Mouse (Mus musculus) right cerebral cortex, postnatal 25 days (tissue): ENCODE measurements at regions not wholly inside any gene's neighbourhood (a gene's known extent, or its start where the extent isn't known, plus 50 kb on each side); places are given as distances from the start of the nearest gene placed in this dataset.

Experiments
- DNase-seq: peaks from one replicate; pipeline ENCODE4 v3.0.0; 2022

DNA sequence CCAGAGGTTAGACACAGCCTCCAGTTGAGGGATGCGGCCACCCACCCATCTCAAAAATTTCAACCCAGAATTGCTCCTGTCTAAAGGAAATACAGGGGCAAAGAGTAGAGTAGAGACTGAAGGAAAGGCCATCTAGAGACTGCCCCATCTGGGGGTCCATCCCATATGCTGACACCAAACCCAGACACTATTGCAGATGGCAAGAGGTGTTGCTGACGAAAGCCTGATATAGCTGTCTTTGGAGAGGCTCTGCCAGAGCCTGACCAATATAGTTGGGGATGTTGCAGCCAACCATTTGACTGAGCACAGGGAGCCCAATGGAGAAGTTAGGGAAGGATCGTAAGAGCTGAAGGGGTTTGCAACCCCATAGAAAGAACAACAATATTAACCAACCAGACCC lies 141.6 kb upstream of the Reg3b start:
- no peak for DNase-seq

DNA sequence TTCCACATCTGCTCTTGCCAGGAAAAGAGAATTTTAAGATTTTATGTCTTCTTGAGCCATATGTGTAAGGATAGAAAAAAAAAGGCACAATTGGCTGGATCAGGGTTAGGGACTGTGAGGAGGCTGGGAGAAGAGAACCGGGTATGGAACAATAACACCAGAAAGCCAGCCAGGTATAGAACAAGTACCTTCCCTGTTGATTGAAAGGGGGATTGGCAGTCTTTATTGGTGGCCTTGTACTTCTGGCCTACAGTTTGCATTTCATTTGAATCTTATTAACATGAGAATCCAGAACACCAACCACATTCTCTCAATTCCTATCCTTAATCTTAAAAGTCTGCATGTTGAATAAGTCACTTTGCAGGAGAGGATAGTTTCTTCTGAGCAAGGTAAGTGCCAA lies 126.1 kb upstream of the Reg3b start:
- no peak for DNase-seq

GRCm38 (mm10) chr6:78245010-78245409 lies 125.4 kb upstream of the Reg3b start:
- no peak for DNase-seq

DNA sequence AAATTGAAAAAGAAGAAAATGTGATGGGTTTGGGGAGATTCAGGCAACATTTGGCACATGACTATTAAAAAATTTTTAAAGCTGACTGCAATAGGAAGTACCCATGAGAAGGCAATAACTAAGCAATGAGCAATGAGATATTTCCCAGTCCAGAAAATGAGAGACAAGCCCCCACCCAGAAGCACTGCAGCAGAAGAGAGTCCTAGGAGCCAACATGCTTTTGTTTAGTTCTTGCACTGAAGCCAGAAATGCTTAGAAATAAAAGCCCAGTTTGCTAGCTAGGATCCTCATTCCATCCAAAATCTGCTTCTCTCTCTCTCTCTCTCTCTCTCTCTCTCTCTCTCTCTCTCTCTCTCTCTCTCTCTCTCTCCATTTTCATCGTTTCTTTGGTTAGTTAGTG lies 120.4 kb upstream of the Reg3b start:
- DNase-seq = no peak

DNA sequence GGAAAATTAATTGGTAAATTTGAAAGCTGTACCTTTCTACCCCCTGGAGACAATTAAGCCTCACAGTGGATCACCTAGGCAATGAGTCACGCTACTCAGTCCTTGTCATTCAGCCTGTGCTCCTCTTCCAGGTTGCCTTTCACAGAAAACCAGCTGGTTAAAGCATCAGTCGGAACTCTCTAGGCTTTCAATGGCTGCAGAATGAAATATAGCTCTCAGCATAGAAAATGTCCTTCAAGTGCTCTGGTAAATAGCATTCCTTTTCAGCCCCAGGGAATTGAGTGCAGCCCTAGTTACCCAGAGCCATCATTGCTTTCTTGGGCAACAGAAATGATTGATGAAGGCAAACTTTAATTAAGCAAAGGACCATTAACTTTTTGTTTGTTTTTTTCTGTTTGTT lies 119.9 kb upstream of the Reg3b start:
- no peak for DNase-seq

DNA sequence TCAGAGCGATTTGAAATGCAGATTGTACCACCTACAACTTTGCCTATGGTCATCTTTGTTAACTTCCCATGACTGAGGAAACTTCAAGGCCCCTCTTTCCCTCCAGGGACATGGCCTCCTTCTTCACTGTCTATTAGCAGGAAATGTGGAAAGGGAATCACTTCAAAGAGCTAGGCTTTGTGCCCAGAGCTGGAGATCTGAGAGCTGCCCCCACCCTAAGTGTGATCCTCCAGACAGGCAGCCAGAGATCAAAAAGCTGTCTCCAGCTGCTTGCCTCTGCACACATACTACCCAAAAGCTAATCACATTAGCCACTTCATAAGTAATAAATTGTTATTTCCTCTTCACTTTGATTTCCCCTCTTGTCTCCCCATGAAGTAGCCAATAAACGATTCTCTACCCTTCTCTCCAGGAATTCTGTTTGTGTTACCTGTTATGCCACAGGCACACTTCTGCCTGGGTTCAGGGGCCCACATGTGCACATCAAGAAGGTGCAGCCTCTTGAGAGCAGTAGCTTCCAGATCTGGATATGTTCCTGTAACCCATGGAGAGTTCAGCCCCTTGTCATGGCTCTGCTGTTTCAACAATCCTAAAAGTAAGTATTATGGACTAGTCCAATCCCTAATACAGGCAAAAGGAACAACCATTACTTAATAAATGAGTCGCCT lies 98.4 kb upstream of the Reg3b start:
- DNase-seq = no peak

- DNase-seq = no peak
Measured at GRCm38 (mm10) chr6:78277993-78278715, 92.3 kb upstream of the Reg3b start.

GRCm38 (mm10) chr6:78280541-78280940 lies 89.9 kb upstream of the Reg3b start:
- DNase-seq = peak; percentile 60

DNA sequence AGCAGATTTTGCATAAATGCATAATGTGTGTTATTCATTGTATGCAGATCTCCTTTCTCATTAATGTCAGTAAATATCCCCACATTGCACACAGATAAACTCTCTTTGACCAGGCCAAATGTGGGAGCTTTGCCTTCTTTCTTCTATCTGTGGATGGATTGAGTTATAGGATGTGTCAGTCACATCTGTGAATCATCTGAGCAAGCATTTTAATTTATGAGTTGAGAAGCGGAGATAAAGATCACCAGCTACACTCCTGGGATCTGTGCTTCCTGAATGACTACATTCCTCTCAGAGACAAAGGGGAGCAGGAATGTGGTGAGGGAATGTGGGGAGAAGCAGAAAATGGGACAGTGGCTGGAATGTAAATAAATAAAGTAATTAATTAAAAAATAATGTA lies 75.8 kb upstream of the Reg3b start:
- DNase-seq = no peak

GRCm38 (mm10) chr6:78303187-78303740 lies 67.2 kb upstream of the Reg3b start:
- no peak for DNase-seq
